ENCODE assay signal across 20 mouse cellular contexts in the genomic region with DNA sequence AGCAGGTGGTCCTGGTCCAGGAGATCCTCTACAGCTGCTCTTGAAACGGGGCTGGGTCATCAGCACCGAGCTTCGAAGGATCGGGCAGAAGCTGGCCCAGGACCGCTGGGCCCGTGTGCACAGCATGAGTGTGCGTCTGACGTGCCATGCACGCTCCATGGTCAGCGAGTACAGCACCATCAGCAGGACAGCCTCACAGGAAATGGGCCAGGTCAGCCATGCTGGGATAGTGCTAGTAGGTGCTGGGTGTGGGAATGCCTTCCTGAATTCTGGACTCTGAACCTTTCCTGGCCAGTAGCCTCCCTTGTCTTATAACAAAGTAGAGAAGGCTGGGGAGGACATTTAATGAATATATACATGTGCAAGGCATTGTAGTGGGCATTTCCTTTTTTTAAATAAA.
"Had no signal": no experiment of that assay in that cellular context is flagged by ENCODE, and none has a peak within 500 bp of the region (broad histone marks: within the 10 kb centered on the region; RNA-seq: fewer than 3 reads in every experiment).

No protein-coding gene starts in this region.

- H3K4me2 ChIP-seq: hindbrain, embryonic 12.5 days; hindbrain, embryonic 15.5 days; limb, embryonic 12.5 days; limb, embryonic 15.5 days; liver, embryonic 12.5 days; liver, embryonic 15.5 days; midbrain, embryonic 11.5 days; midbrain, embryonic 15.5 days; neural tube, embryonic 12.5 days; neural tube, embryonic 15.5 days; stomach, embryonic 15.5 days had no signal

- H3K9ac ChIP-seq: hindbrain, embryonic 12.5 days; hindbrain, embryonic 15.5 days; limb, embryonic 12.5 days; limb, embryonic 15.5 days; liver, embryonic 12.5 days; liver, embryonic 15.5 days; midbrain, embryonic 15.5 days; neural tube, embryonic 12.5 days; neural tube, embryonic 15.5 days; stomach, embryonic 15.5 days had no signal

- H3K9me3 ChIP-seq: hindbrain, embryonic 12.5 days; hindbrain, embryonic 15.5 days; limb, embryonic 12.5 days; limb, embryonic 15.5 days; liver, embryonic 12.5 days; liver, embryonic 15.5 days; midbrain, embryonic 15.5 days; neural tube, embryonic 12.5 days; neural tube, embryonic 15.5 days; stomach, embryonic 15.5 days had no signal

- H3K4me1 ChIP-seq: hindbrain, embryonic 12.5 days; hindbrain, embryonic 15.5 days; limb, embryonic 12.5 days; liver, embryonic 12.5 days; liver, embryonic 15.5 days; midbrain, embryonic 15.5 days; neural tube, embryonic 12.5 days; neural tube, embryonic 15.5 days; stomach, embryonic 15.5 days had no signal

- H3K36me3 ChIP-seq: hindbrain, embryonic 12.5 days; hindbrain, embryonic 15.5 days; limb, embryonic 12.5 days; limb, embryonic 15.5 days; liver, embryonic 12.5 days; liver, embryonic 15.5 days; midbrain, embryonic 15.5 days; neural tube, embryonic 12.5 days; neural tube, embryonic 15.5 days; stomach, embryonic 15.5 days had no signal

- H3K27ac ChIP-seq: hindbrain, embryonic 12.5 days; hindbrain, embryonic 15.5 days; left cerebral cortex, adult 2 months; limb, embryonic 12.5 days; limb, embryonic 15.5 days; liver, embryonic 12.5 days; liver, embryonic 15.5 days; midbrain, embryonic 15.5 days; neural tube, embryonic 12.5 days; neural tube, embryonic 15.5 days; stomach, embryonic 15.5 days had no signal

- ATAC-seq: liver, embryonic 12.5 days; midbrain, embryonic 15.5 days had no signal

- H3K4me3 ChIP-seq: hindbrain, embryonic 12.5 days; hindbrain, embryonic 15.5 days; left cerebral cortex, adult 2 months; limb, embryonic 12.5 days; limb, embryonic 15.5 days; liver, embryonic 12.5 days; liver, embryonic 15.5 days; midbrain, embryonic 15.5 days; neural tube, embryonic 12.5 days; neural tube, embryonic 15.5 days; stomach, embryonic 15.5 days had no signal

- H3K27me3 ChIP-seq: hindbrain, embryonic 12.5 days; hindbrain, embryonic 15.5 days; limb, embryonic 15.5 days; liver, embryonic 12.5 days; liver, embryonic 15.5 days; midbrain, embryonic 15.5 days; neural tube, embryonic 12.5 days; neural tube, embryonic 15.5 days; stomach, embryonic 15.5 days had no signal

- DNase-seq: layer of hippocampus, postnatal 36 days; lung, adult 2 months; lung, postnatal 14 days; lung, postnatal 4 days; right cerebral cortex, adult 18-20 months; right cerebral cortex, postnatal 14 days; spleen, adult 18-20 months; thymus, postnatal 25 days had no signal
